Mouse (Mus musculus) left cerebral cortex, adult 11 months (tissue): ENCODE results near the gene Scgb2a2.
"Not testable (repeated sequence)": the region's sequence is repeated elsewhere in the genome, so short reads cannot be mapped to it uniquely, and the experiment has no call there.

Experiments
- DNase-seq: peaks from one replicate; pipeline ENCODE4 v3.0.0; 2022; ENCODE audit warnings: low spot score

Scgb2a2 gene

DNA sequence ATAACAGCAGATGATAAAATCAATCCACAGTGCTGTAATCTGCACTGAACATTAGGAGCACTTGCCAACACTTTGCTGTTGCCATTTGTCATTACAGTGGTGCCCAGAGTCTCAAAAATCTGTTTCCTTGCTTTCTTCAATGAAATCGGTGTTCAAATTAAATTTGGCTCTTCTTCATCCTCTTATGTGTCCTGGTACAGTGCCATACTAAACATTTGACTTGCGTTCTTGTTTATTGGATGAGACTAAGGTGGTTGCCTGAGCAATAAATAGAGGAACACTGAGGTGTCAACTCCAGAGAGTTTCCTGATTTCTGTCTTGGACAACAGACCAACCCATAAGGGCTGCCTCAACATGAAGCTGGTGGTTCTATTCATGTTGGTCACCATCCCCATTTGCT, at the start of gene Scgb2a2:
TSS of gene Scgb2a2 (plus strand) at position 301 of the 400 bp plus-strand sequence.
- DNase-seq, result no peak

DNA sequence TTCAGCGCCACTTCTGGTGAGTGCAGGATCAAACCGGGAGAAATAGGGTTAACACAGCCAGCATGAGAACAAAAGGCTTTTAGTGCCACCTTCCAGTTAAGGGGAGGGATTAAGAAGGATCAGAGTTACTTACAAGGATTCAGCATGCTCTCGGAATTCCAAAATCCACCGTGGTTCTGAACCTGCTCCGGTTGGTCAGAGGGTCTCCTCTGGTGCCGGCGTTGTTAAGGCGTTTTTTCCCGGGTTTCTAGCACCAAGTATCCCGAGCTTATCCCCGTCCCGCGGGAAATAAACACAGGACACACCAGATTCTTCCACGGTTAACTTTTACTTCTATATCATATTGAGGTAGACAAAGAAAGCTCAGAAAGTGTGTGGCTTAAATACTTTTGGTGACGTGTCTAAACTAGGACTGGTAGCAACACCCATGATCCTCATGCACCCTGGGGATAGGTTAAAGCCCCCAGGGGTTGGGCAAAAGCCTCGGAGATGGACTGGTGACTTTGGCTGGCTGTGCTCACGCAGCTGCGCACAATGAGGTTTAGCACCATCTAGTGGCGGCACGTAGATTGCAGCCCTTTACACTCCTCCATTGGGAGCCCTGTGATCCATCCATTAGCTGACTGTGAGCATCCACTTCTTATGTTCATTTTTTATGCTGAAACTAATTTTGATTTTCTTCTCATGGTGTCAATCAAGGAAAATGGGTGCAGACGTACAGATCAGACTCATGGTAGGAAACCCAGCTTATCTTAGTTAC, 10.6 kb upstream of the Scgb2a2 start:
- DNase-seq, result peak; percentile 36

DNA sequence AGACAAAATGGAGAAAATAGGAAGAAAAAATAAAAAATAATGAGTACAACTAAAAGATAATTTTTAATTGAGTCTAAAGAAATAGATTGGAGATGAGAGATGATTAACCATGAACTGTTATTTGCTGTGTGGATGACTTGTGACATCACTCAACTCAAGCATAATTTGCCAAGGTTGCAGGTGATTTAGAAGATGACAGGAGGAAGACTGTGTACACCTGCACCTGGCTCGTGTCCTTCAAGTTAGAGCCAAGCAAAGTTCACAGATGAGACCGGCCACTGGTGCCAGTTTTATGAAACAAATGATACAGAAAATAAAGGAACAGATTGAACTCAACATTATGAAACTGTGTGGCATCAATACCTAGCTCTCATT, 10.0 kb upstream of the Scgb2a2 start:
- no peak for DNase-seq

DNA sequence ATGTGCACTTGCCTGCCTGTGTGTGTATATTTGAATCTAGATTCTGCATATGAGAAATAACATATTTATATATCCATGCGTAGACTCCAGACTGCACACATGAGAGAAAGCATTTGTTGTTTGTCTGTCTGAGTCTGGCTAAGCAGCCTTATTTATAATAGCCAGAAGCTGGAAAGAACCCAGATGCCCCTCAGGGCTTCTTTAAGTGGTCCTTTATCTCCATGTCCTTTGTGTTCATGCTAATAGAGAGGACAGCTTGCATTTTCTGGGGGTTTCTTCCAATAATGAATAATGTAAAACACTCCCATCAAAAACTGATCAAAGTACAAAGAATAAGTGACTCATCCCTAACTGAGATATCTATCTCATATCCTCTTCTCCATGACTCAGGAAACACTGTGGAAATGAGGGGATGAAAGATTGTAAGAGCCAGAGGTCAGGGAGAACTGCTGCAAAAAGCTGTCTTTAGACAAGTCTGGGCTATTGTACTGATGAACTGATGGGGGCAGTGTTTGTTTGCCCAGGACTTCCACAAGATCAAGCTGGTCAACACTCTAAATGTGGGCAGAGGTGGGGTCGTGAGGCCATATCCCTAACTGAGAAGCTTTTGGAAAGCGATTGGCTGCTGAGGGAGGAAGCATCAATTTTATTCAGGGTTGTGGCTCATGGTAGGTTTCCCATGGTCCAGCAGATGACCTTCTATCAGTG, 2.2 kb downstream of the Scgb2a2 start:
- not testable (repeated sequence) for DNase-seq

DNA sequence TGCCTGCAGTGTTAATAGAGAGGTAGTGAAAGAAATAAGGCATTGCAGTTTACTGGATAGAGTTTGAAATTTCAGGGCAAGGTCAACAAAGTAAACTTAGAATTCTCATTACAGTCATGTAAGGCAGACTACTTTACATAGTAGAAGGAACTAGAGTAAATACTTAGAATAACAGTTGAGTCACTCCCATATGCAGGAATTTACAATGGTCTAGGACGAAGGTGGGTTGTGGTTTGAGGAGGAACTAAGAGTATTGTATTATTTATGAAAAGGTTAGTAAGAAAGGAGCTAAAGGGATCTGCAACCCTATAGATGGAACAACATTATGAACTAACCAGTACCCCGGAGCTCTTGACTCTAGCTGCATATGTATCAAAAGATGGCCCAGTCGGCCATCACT, 13.5 kb downstream of the Scgb2a2 start:
- DNase-seq, result not testable (repeated sequence)

DNA sequence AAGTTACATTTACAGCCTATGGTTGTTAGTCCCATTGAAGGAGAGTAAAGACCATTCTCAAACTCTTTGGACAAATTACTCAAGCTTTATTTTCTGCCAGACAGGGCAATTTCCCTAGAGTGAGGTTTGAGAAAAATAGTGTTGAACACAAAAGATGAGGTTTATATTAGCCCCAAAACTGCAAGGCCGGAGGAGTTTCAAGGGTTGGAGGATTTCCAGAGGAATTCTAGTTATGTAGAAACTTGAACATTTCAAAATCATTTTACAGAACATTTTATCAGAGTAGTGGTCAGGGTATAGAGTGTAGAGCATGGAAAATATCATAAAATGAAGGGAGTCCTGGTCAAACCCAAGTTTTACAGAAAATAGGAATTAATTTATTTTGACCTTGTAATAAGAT, 17.5 kb downstream of the Scgb2a2 start:
- no peak for DNase-seq

DNA sequence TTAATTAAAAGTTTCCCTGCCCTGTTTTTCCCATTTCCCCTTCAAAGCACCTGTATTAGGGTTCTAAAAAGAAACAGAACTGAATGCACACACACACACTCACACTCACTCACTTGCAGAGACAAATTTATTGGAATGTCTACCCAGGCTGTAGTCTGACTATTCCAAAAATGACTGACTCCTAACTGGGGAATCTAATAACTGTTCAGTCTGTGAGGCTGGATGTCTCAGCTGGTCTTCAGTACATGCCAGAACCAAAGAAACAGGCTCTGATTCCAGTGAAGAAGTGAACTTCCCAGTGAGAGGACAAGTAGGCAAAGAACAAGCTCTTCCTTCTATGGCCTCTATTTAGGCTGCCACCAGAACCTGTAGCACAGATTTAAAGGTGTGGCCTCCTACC, 18.1 kb downstream of the Scgb2a2 start:
- no peak for DNase-seq

DNA sequence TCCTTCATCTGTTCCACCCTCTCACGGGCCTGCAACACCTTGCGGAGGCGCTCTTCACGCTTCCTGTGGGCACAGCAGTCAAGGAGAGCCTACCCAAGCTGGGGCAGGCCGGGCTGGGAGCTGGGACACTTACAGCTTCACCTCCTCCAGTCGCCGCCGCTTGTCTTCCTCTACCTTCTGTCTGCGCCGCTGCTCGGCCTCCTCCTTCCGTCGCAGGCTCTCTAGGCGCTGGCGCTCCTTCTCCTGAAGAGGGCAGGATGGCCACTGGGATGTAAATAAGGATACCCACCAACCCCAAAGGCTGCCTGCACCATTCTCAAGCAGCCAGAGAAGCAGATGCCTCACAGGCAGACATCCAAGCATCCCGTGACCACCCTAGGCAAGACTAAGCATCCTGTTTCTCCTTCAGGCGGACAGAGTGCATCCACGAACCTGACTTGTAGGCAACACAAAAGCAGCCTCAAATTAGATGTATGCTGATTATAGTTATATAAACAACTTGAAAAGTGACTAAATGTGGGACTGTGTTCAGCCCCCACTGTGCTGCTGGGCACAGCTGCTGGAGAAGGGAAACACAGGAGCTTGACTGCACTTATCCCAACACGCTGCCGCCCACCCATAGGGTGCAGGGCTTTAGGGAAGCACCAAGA, 30.9 kb downstream of the Scgb2a2 start:
- peak; percentile 30 for DNase-seq

DNA sequence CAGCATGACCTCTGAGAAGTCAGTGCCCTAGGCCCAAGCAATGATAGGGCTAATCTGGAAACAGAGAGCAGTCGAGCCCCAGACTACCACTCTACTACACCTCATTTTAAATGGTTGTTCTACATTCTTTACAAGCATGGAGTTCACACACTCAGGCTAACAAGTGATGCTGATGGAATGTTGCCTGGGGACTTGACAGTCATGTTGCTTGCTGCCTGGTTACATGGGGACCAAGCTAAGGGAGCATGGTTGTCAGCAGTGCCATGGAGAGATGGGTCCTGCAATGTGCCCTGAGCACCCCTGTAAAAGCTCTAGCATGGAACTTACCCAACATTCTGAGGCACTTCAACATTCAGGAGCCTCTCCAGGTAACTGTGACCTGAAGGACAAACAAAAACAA, 39.0 kb downstream of the Scgb2a2 start:
- DNase-seq, result no peak

DNA sequence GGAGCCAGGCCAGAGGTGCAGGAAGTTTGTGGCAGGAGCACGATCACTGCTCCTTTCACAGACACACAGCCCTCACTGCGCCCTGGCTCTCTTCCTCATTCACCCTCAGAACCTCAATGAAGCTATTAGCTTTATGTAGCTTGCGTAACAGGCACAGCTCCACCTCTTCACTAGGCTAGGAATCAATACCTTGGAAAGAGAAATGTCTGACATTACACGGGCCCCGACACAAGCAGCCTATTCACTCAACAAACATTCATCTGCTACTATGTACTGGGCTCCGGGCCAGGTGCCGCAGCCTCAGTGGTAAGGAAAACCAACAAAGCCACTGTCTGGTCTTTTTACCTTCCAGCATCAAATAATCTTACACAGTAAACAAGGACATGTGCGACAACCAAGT, 39.4 kb downstream of the Scgb2a2 start:
- DNase-seq, result no peak

DNA sequence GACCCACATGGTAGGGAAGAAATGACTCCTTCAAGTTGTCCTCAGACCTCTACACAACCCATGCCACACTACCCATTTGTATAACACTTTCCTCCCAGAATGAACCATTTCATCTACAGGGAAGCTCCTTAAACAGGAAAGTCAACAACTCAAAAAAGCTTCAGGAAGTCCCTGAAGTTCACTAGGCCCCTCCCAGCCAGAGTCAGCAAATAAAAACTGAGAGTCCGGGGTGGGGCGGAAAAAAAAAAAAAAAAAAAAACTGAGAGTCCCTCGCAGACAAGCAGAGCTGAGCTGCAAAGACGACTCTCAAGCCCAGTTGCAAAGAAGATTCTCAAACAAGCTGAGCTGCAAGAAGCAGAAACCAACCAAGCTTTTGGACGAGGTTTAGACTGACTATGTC, 48.7 kb downstream of the Scgb2a2 start:
- no peak for DNase-seq

DNA sequence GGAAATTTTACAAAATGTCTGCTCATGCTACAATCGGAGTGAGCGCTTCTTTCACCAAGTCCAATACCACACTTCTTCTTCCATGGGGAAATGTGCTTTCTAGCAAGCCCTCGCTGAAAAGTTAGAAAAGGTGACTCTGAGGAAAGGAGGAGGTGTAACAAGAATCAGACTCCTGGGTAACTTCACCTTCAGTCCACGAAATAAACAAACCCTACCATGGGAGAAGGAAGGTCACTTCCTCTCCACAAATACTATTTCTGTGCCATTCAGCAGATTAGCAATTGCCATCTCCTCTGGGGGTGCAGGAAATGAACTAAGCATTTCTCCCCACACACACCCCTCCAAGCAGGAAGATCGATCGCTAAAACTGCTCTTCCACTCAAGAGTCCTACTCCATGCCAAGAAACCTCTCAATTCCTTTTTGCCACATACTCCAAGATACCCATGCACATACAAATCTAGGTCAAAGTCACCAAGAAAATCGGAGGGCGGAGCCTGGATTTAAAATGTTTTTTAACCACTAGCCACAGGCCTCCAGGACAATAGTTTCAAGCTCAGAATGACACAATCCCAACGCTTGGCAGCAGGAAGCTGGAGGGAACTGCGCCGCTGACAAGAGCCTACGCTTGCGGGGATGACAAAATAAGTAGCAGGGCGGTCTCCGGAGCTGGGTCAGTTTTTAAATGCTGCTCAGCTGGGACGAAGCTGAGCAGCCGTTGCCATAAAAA, 51.1 kb downstream of the Scgb2a2 start:
- no peak for DNase-seq

DNA sequence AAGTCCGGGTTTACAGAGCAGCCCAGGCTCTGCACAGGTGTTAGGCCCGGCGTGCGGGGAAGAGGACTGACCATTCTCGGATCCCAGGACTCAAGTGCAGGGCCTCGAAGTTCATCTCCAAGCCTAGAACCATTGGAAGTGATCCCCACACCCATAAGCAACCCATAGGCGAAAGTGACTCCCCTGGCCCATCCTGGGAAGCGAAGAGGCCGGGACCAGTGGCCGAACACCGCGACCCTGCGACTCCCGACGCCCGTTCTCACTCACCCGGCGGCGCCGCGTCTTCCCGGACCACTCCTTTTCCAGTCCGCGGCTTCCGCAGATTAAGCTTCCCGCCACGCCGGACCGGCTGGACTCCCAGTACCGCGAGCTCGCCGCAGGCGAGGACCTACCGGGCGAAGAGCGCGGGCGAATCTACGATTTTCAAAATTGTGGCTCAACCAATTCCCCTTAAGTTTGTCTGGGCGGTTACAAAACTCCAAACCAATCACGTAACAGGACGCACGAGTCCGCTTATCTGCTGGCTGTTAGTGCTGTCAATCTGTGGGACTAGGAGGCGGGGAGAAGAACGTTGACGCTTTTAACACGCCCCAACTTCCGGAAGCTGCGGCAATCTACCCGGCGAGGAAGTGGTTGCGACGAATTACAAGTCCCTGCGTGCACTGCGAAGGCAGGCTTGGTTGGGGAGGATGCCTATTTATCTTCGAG, 51.9 kb downstream of the Scgb2a2 start, which contains the start of gene Incenp:
TSS of gene Incenp (minus strand) at position 480 of the 708 bp plus-strand sequence.
- peak; percentile 95 for DNase-seq

DNA sequence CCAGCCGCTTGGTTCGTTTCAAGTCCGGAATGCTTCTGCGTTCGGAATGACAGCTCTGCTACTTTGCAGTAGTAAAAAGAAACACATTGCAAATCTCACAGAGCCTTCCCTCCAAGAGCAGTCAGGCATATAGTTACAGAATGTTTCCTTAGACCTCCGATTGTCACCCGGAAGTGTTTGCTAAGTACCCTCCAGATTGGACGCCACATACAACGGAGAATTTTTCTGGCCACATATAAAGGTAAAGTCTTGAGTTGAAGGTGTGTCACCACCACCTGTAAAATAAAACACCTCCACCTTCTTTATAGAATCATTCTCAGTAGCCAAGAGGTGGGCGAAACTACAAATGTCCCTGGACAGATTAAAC, 52.4 kb downstream of the Scgb2a2 start:
- DNase-seq, result no peak

DNA sequence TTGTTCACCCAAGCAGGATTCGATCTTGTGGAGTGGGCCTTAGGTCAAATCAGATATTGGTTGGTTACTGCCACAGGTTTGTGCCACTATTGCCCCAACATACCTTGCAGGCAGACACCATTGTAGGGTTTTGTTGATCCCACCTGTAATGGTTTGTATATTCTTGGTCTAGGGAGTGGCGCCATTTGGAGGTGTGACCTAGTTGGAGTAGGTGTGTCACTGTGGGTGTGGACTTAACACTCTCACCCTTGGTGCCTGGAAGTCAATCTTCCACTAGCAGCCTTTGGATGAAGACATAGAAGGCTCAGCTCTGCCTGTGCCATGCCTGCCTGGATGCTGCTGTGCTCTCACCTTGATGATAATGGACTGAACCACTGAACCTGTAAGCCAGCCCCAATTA, 53.3 kb downstream of the Scgb2a2 start:
- DNase-seq, result not testable (repeated sequence)
